Mouse (Mus musculus): ENCODE measurements around the gene Scn11a. TPM values are rescaled to one million over a fixed set of nuclear protein-coding genes. Genes with fewer than 3 reads are reported as not detected.

Gene Scn11a
- polyA plus RNA-seq (2012; rRNA removed): 0.27 and 0.36 TPM in 2 replicates

DNA sequence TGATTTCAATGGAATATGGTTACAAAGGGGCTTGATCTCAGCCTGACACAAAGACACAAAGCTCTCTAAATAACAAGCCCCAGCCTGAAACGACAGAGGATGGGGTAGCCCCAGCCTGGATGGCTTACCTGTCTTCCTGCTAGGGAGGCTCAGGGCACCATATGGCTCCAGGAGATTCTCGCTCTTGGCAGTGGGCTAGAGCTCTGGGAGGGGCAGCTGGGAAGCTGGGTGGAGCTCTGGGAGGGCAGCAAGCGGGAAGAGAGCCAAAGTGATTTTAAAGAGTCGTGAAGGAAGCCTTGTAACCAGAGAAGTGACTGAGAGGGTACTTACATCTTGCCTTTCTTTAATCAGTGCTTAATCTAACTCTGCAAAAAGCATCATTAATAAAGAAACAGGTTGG, at the start of gene Scn11a:
Gene Scn11a (minus strand): TSS at position 160 of the 400 bp plus-strand sequence.

DNA sequence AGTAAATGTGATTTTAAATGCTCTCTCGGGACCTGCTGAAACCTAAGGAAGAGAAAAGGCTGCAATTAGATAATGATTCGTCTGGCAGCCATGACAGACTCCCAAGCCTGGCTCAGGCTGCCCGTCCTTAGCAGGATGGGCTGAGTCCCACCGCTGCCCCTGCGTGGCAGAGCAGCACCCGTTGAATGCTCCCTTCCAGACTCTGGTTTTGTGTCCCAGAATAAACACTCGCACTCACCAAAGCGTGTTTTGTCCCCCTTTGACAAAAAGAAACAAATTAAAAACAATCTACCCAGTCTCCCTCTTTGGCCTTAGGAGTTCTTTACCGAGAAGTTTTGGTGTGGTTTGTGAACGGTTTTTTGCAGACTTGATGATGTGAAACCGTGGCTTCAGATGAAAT, 106.0 kb downstream of the Scn11a start, which contains the start of gene Scn10a:
Gene Scn10a (minus strand): TSS at position 101 of the 400 bp plus-strand sequence.

Other genes with a start within 250 kb of the Scn11a start
- gene Scn5a, start 246.4 kb downstream of the Scn11a start, polyA plus RNA-seq (2012; rRNA removed): 0.96 and 1.3 TPM in 2 replicates
- 0.72 and 3.4 TPM in 2 replicates for gene Scn10a, start 106.1 kb downstream of the Scn11a start, polyA plus RNA-seq (2012; rRNA removed)
- gene Wdr48, start 69.4 kb upstream of the Scn11a start, polyA plus RNA-seq (2012; rRNA removed): 80.2 and 85.9 TPM in 2 replicates
- gene Gorasp1, start 112.1 kb upstream of the Scn11a start, polyA plus RNA-seq (2012; rRNA removed): 21.7 and 21.9 TPM in 2 replicates
- gene Ttc21a, start 112.2 kb upstream of the Scn11a start, polyA plus RNA-seq (2012; rRNA removed): 1.4 and 1.5 TPM in 2 replicates
- gene Csrnp1, start 159.2 kb upstream of the Scn11a start, polyA plus RNA-seq (2012; rRNA removed): 2.9 and 5.0 TPM in 2 replicates
- gene Xirp1, start 198.1 kb upstream of the Scn11a start, polyA plus RNA-seq (2012; rRNA removed): 0.01 and 0.26 TPM in 2 replicates
- gene Cx3cr1, start 244.4 kb upstream of the Scn11a start, polyA plus RNA-seq (2012; rRNA removed): 4.2 and 4.7 TPM in 2 replicates